Mouse (Mus musculus) heart, embryonic 10.5 days (tissue): ENCODE measurements around the gene Cfap54. TPM values are rescaled to one million over a fixed set of nuclear protein-coding genes. Genes with fewer than 3 reads are reported as not detected.

Experiments used
- DNase-seq: peaks from one replicate; pipeline ENCODE4 v3.0.0-alpha.2; 2017; ENCODE audit warnings: low spot score
- H3K27ac ChIP-seq: fragments of 300-500 bp; sonication (generic); 2 replicates; pipeline ENCODE4 v1.5.1; 2016; ENCODE audit warnings: mild to moderate bottlenecking
- H3K27me3 ChIP-seq: fragments of 300-500 bp; sonication (generic); 2 replicates; pipeline ENCODE4 v1.6.1; 2016; ENCODE audit warnings: mild to moderate bottlenecking; ENCODE audit not compliant: poor library complexity, insufficient read depth, severe bottlenecking
- H3K36me3 ChIP-seq: fragments of 300-500 bp; sonication (generic); 2 replicates; pipeline ENCODE4 v1.6.1; 2016; ENCODE audit warnings: mild to moderate bottlenecking, moderate library complexity
- H3K4me1 ChIP-seq: fragments of 300-500 bp; sonication (generic); 2 replicates; pipeline ENCODE4 v1.6.1; 2016; ENCODE audit warnings: mild to moderate bottlenecking
- H3K4me3 ChIP-seq: fragments of 300-500 bp; sonication (generic); 2 replicates; pipeline ENCODE4 v1.5.1; 2016; ENCODE audit warnings: mild to moderate bottlenecking, moderate library complexity
- H3K9me3 ChIP-seq: fragments of 300-500 bp; sonication (generic); 2 replicates; pipeline ENCODE4 v1.6.1; 2016; ENCODE audit warnings: mild to moderate bottlenecking, moderate library complexity
- WGBS: fragments of 180-500 bp; shearing (Covaris S2); methylation state at CpG from one replicate; pipeline ENCODE4 v1.1.7; 2016; 5-methylcytosine and 5-hydroxymethylcytosine counted together
- polyA plus RNA-seq: library from polyadenylated mRNA; unstranded; fragments of >200 nt; fragmentation: Nextera tagmentation; extraction: Ambion mirVana; gene quantifications from 2 replicates; pipeline ENCODE4 v1.2.1, GENCODE M21; 2016

The Cfap54 gene
- polyA plus RNA-seq, 1 experiment from 2014 or later: 0.11 TPM

DNA sequence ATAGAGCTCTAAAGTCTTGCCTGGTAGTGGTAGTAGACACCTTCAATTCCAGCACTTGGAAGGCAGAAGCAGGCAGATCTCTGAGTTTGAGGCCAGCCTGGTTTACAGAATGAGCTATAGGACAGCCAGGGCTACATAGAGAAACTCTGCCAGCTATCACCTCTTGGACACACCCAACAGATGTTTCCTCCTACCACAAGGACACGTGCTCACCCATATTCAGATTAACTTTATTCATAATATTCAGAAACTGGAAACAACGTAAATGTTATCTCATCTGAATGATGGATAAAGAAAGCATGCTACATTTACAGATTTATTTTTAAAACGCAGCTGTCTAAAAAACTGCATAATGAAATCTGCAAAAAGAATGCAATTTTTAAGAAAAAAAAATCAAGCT lies 351.1 kb downstream of the Cfap54 start:
- H3K4me1 ChIP-seq: no peaks in the 10 kb centered on the region
- no peaks in the 10 kb centered on the region for H3K27me3 ChIP-seq
- no peak overlapping the region for H3K4me3 ChIP-seq
- WGBS: 81% methylated on average over 3 of the region's 3 CpGs
- H3K36me3 ChIP-seq: no peaks in the 10 kb centered on the region
- DNase-seq: no peak
- H3K27ac ChIP-seq: no peak overlapping the region
- no peaks in the 10 kb centered on the region for H3K9me3 ChIP-seq

DNA sequence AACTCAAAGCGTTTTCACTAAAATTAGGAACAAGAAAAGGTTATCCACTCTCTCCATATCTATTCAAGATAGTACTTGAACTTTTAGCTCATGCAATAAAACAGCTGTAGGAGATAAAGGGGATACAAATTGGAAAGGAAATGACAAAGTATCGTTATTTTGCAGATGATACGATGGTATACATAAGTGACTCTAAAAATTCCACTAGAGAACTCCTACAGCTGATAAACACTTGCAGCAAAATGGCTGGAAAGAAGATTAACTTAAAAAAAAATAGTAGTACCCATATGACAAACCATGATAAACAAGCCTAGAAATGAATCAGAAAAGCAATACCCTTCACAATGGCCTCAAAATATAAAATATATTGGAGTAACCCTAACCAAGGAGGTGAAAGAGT lies 352.7 kb downstream of the Cfap54 start:
- no peaks in the 10 kb centered on the region for H3K4me1 ChIP-seq
- WGBS: 73% methylated on average over 3 of the region's 3 CpGs
- H3K4me3 ChIP-seq: no peak overlapping the region
- no peaks in the 10 kb centered on the region for H3K36me3 ChIP-seq
- H3K27ac ChIP-seq: no peak overlapping the region
- H3K9me3 ChIP-seq: no peaks in the 10 kb centered on the region
- no peak for DNase-seq
- no peaks in the 10 kb centered on the region for H3K27me3 ChIP-seq

Other genes with a start within 250 kb of the Cfap54 start
- gene Cdk17, start 79.3 kb upstream of the Cfap54 start, polyA plus RNA-seq: 16.4 and 20.0 TPM in 2 replicates
- 23.6 and 25.9 TPM in 2 replicates for gene Elk3, start 229.5 kb upstream of the Cfap54 start, polyA plus RNA-seq